Mouse (Mus musculus): ENCODE results near the gene Gm28053.

Gene Gm28053

DNA sequence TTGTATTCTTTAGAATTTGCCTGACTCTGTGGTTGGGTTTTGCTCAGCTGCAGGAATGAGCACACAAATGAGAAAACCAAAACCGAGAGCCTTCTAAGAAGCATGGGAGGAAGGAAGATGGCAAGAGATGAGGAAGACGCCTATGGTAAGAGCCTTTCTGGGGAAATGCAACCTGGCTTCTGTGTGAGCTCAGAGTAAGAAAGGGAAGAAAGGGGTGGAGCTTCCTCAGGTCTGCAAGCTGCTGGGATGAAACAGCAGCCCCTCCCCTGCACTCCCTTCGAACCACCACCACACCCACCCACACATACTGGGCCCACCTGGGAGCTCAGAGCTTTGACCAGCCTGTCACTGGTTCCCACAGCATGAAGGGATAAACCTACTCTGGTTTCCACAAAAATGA lies 22.9 kb downstream of the Gm28053 start:
- Histone ChIP-seq H3K4me3 (replicated peaks; ENCODE audit: low read length) (peak overlapping the region; percentile 4; the same call in 1 of the 2 replicates), H3K9me3 (ENCODE audit: low read length) (no peaks in the 10 kb centered on the region)
- TF ChIP-seq NANOG (IDR thresholded peaks at IDR 0.05; ENCODE audit: borderline replicate concordance, low read length), result no peak
- TF ChIP-seq CTCF (conservative IDR thresholded peaks at IDR 0.05; ENCODE audit: low read length), result no peak
- TF ChIP-seq POU5F1 (IDR thresholded peaks at IDR 0.05; ENCODE audit: borderline replicate concordance, low read length), result no peak

DNA sequence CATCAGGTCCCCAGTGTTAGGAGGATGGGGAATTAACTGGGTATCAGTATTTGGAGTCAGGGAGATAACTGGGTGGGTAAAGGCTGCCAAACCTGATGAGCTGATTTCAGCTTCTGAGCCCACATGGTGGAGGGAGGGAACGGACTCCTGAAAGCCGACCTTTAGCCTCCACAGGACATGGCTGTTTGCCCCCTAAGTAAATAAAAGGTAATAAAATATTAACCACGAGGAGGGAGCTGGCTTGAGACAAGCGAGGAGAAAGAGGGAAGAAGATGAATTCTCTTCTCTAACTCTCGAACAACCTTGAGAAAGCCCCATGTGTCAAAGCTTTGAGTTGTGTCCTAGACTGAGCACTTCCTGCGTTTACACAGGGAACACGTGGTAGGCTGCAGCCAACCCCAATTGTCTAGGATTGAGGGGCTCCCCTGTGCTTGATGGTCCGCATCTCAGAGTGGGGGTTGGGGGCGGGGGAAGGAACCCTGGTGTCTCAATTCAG lies 23.4 kb downstream of the Gm28053 start:
- H3K4me1 ChIP-seq (replicated peaks; ENCODE audit: low read depth, low read length), result peaks cover 46% of the 10 kb centered on the region
- TF ChIP-seq NANOG (IDR thresholded peaks at IDR 0.05; ENCODE audit: borderline replicate concordance, low read length) (no peak), POU5F1 (IDR thresholded peaks at IDR 0.05; ENCODE audit: borderline replicate concordance, low read length) (no peak), CTCF (conservative IDR thresholded peaks at IDR 0.05; ENCODE audit: low read length) (no peak)

More for the DNA sequence above, 22.9 kb downstream of the Gm28053 start:
- H3K36me3 ChIP-seq (ENCODE audit: insufficient read depth, low read length), result no peaks in the 10 kb centered on the region
- peaks cover 45% of the 10 kb centered on the region for H3K27me3 ChIP-seq (ENCODE audit: insufficient read depth, low read length)
- H3K4me1 ChIP-seq (replicated peaks; ENCODE audit: low read depth, low read length), result peaks cover 43% of the 10 kb centered on the region

DNA sequence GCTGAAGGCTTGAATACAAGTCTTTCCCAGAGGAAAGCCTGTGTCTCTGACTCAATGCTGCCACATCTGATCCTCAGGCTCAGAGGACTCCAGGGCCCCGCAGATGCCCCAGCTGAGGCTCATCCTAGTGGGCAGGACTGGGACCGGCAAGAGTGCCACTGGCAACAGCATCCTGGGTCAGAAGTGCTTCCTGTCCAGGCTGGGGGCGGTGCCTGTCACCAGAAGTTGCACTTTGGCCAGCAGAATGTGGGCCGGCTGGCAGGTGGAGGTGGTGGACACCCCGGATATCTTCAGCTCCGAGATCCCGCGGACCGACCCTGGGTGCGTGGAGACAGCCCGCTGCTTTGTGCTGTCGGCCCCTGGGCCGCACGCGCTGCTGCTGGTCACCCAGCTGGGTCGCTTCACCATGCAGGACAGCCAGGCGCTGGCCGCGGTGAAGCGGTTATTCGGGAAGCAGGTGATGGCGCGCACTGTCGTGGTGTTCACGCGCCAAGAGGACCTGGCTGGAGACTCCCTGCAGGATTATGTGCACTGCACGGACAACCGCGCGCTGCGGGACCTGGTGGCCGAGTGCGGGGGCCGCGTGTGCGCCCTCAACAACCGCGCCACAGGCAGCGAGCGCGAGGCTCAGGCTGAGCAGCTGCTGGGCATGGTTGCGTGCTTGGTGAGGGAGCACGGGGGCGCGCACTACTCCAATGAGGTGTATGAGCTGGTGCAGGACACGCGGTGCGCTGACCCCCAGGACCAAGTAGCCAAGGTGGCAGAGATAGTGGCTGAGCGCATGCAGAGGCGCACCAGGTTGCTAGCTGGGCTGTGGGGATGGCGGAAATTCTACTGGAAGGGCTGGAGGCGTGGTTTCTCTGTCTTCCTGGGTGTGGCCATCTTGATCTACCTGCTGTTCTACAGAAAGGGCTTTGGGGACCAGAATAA lies 24.3 kb downstream of the Gm28053 start:
- Histone ChIP-seq H3K36me3 (ENCODE audit: insufficient read depth, low read length) (no peaks in the 10 kb centered on the region), H3K9me3 (ENCODE audit: low read length) (no peaks in the 10 kb centered on the region), H3K27me3 (ENCODE audit: insufficient read depth, low read length) (peaks cover 45% of the 10 kb centered on the region), H3K4me1 (replicated peaks; ENCODE audit: low read depth, low read length) (peaks cover 50% of the 10 kb centered on the region), H3K4me3 (replicated peaks; ENCODE audit: low read length) (peak overlapping the region; percentile 81)
- TF ChIP-seq NANOG (IDR thresholded peaks at IDR 0.05; ENCODE audit: borderline replicate concordance, low read length) (no peak), POU5F1 (IDR thresholded peaks at IDR 0.05; ENCODE audit: borderline replicate concordance, low read length) (no peak), CTCF (conservative IDR thresholded peaks at IDR 0.05; ENCODE audit: low read length) (no peak)

More for the DNA sequence above, 23.4 kb downstream of the Gm28053 start:
- H3K36me3 ChIP-seq (ENCODE audit: insufficient read depth, low read length), result no peaks in the 10 kb centered on the region
- H3K9me3 ChIP-seq (ENCODE audit: low read length), result no peaks in the 10 kb centered on the region
- peaks cover 45% of the 10 kb centered on the region for H3K27me3 ChIP-seq (ENCODE audit: insufficient read depth, low read length)
- H3K4me3 ChIP-seq (replicated peaks; ENCODE audit: low read length), result peak overlapping the region; percentile 4; the same call in 1 of the 2 replicates

DNA sequence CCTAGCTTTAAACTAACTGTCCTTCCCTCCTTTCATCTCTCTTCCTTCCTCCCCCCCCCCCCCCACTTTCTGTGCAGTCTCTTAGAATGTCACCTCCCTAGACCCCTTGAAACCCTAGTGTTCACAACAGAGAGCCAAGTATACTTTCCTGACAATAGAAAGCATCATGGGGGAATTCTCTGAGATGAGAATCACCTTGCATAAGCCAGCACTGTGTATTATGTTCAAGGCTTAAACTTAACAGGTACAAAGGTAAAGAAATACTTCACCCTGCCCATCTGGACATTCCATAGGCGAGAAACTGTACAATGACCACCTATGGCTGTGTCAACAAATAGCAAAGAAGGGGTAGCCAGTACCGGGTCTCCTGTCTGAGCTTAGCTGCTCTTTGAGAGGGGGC lies 27.1 kb downstream of the Gm28053 start:
- TF ChIP-seq CTCF (conservative IDR thresholded peaks at IDR 0.05; ENCODE audit: low read length) (no peak), POU5F1 (IDR thresholded peaks at IDR 0.05; ENCODE audit: borderline replicate concordance, low read length) (no peak), NANOG (IDR thresholded peaks at IDR 0.05; ENCODE audit: borderline replicate concordance, low read length) (no peak)
- peaks cover 35% of the 10 kb centered on the region for H3K27me3 ChIP-seq (ENCODE audit: insufficient read depth, low read length)
- no peak overlapping the region for H3K4me3 ChIP-seq (replicated peaks; ENCODE audit: low read length)
- H3K9me3 ChIP-seq (ENCODE audit: low read length), result peaks cover 5% of the 10 kb centered on the region
- no peaks in the 10 kb centered on the region for H3K36me3 ChIP-seq (ENCODE audit: insufficient read depth, low read length)
- H3K4me1 ChIP-seq (replicated peaks; ENCODE audit: low read depth, low read length), result peaks cover 47% of the 10 kb centered on the region

DNA sequence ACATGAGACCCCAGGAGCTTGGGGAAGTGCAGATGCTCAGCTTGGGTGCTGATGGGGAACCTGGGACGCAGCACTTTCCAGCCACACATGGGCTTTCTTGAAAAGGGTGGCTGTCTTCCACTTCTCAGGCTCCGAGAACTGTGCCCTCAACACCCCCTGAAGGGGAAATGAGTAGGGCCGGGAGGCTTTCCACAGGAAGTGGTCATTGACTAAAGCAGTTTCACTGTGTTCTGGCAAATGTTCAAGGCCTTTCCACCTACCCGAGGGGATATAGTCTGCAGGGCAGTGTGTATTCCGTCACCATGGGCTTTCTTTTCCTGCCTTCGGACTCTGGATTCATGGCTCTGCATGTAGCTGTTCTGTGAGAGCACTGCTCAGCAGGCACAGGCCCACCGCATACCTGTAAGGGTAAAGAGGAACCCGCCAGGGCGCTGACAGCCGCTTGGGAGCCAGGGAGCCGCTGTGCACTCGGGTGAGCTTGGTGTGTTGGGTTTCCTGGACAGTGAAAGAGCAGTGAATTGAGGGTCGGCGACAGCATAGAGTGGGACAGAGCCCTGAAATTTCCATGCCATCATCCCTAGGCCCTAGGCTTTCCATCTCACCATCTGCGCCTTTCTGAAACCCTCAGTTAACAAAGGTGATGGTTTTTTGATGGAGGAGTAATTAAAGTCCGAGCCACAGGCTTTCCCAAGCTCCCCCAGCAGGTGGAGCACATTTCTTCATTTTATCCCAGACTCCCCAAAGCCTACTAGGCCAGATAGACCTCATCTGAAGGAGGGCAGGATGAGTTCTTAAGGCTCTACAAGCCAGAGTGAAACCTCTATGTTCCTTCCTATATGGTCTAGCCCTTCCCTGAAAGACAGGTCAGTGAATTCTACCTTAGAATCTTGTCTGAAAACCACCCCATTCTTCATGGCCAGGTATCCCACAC lies 27.8 kb downstream of the Gm28053 start, which contains the start of gene Gimap5:
TSS of gene Gimap5 (plus strand) at position 239 of the 931 bp plus-strand sequence.
- H3K4me1 ChIP-seq (replicated peaks; ENCODE audit: low read depth, low read length), result peaks cover 39% of the 10 kb centered on the region
- no peaks in the 10 kb centered on the region for H3K36me3 ChIP-seq (ENCODE audit: insufficient read depth, low read length)
- H3K27me3 ChIP-seq (ENCODE audit: insufficient read depth, low read length), result peaks cover 29% of the 10 kb centered on the region
- H3K4me3 ChIP-seq (replicated peaks; ENCODE audit: low read length), result peak within 1 kb of the TSS; percentile 32
- TF ChIP-seq POU5F1 (IDR thresholded peaks at IDR 0.05; ENCODE audit: borderline replicate concordance, low read length) (no peak), CTCF (conservative IDR thresholded peaks at IDR 0.05; ENCODE audit: low read length) (peak; percentile 56)
- H3K9me3 ChIP-seq (ENCODE audit: low read length), result peaks cover 8% of the 10 kb centered on the region

DNA sequence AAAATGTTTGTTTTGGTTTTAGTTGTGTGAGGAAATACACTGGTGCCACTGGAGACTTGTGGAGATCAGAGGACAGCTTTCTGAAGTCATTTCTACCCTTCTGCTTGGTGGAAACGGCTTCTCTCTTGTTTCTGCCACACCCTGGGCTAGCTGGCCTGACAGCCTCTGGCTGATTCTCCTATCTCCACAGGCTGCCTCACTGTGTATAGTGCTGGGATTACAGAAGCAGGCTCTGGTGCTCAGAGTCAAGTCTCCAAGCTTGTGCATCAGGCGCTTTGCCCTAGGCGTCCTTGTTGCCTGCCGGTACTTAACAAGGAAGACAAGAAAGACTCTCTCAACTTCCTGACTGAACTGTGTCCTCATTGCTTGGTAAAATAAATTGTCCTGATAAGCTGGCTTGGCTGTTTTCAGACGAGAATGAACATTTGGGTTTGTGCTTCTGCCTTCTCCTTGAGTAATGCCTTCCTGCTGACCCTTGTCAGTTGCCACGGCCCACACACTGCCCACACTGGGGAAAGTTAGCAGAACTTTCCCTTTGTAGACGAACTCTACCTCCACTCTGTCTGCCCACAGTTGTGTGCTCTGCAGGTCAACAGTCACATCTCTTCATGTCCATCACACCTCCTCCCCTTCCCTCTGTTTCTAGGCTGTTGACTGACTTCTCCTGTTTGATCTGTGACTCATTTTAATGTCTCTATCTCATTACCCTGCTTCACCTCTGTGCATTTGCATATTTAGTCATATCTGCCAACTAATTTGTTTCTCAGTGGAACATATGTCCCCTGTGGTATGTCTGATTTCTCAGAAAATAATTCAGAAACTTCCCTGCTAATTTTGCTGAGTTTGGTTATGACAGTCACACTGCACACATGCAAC lies 28.9 kb downstream of the Gm28053 start:
- peaks cover 18% of the 10 kb centered on the region for H3K9me3 ChIP-seq (ENCODE audit: low read length)
- TF ChIP-seq NANOG (IDR thresholded peaks at IDR 0.05; ENCODE audit: borderline replicate concordance, low read length) (no peak), POU5F1 (IDR thresholded peaks at IDR 0.05; ENCODE audit: borderline replicate concordance, low read length) (no peak), CTCF (conservative IDR thresholded peaks at IDR 0.05; ENCODE audit: low read length) (no peak)
- no peak overlapping the region for H3K4me3 ChIP-seq (replicated peaks; ENCODE audit: low read length)
- H3K27me3 ChIP-seq (ENCODE audit: insufficient read depth, low read length), result peaks cover 19% of the 10 kb centered on the region
- H3K4me1 ChIP-seq (replicated peaks; ENCODE audit: low read depth, low read length), result peaks cover 28% of the 10 kb centered on the region
- no peaks in the 10 kb centered on the region for H3K36me3 ChIP-seq (ENCODE audit: insufficient read depth, low read length)

DNA sequence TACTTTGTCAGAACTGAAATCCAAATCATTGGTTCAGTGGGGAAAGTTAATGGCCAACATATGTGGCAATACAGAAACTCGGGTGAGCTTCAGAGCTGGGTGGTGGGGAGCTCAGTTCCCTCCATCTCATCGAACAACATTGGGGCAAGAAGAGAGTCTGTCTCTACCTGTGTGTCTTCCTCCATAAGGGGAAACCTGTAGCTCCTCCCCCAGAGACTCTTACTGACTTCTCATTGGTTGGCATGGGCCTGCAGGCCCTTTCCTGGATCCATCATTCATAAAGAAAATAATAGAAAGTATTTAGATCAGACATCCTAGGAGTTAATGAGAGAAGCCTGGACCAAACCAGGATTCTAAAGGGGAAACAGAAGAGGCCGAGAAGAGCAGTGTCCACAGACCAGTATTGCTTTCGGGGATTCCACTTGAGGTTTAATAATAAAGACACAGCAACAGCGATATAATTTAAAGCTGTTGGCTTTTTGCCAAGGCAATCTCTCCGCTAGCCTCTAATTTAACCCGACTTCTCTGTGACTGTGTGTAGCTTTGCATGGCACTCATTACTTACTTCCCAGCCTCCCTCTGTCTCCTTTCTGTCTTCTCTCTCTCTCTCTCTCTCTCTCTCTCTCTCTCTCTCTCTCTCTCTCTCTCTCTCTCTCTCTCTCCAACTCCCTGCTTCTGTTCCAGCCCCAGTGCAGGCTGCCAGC lies 45.3 kb downstream of the Gm28053 start:
- H3K4me1 ChIP-seq (replicated peaks; ENCODE audit: low read depth, low read length), result peaks cover 4% of the 10 kb centered on the region; the same call in 1 of the 2 replicates
- H3K4me3 ChIP-seq (replicated peaks; ENCODE audit: low read length), result no peak overlapping the region
- TF ChIP-seq POU5F1 (IDR thresholded peaks at IDR 0.05; ENCODE audit: borderline replicate concordance, low read length) (no peak), NANOG (IDR thresholded peaks at IDR 0.05; ENCODE audit: borderline replicate concordance, low read length) (no peak), CTCF (conservative IDR thresholded peaks at IDR 0.05; ENCODE audit: low read length) (no peak)
- no peaks in the 10 kb centered on the region for H3K36me3 ChIP-seq (ENCODE audit: insufficient read depth, low read length)
- H3K27me3 ChIP-seq (ENCODE audit: insufficient read depth, low read length), result no peaks in the 10 kb centered on the region
- peaks cover 14% of the 10 kb centered on the region for H3K9me3 ChIP-seq (ENCODE audit: low read length)

All from E14TG2a.4 (cell line).